Mouse (Mus musculus): Measurements from ENCODE around the gene Prkcb. TPM values are rescaled to one million over a fixed set of nuclear protein-coding genes. Genes with fewer than 3 reads are reported as not detected.

Prkcb gene
- polyA plus RNA-seq, 1 experiment: 1.0 TPM

DNA sequence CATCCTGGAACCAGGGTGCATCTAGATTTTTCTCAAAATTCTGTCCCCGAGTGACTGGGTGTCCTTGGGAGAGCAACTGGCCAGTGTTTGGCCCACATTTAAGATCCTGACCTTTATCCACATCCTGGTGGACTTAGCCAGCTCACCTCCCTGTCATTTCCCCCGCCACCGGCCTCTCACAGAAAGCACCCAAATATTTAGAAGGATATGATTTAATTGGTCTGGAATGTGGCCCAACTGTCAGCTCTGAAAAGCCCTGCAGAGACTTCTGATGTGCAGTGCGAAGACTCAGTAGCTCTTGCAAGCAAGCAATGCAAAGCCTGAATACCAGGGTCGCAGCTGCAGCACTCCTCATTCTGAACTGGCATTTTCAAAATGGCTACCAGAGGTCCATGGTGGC is 274.0 kb downstream of the Prkcb start:
- no peak overlapping the region for H3K27ac ChIP-seq (ENCODE audit: insufficient read depth, low read length)
- peaks cover 8% of the 10 kb centered on the region; the same call in 1 of the 2 replicates for H3K4me1 ChIP-seq (ENCODE audit: control insufficient read depth, insufficient read depth, low read length)
- TF ChIP-seq CTCF (IDR thresholded peaks at IDR 0.05; ENCODE audit: borderline replicate concordance, insufficient read depth, low read length): no peak
- no peak for TF ChIP-seq POLR2A (IDR thresholded peaks at IDR 0.05; ENCODE audit: low read depth, low read length)
- H3K4me3 ChIP-seq (ENCODE audit: insufficient read depth, low read length): no peak overlapping the region

DNA sequence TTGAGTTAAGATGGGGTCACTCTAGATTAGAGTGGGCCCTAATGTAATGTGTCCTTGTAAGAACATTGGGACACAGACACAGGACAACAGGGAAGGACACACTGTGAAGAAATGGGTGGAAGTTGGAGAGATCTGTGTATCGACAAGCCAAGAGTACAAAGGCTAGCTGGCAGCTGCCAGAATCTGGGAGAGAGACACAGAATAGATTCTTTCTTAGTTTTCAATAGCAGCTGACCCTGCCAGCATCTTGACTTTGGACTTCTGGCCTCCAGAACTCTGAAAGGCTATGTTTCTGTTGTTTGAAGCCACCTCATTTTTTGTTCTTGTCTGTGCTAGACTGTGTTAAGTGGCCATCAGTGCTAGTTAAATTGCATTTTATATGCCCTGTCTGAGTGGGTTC is 276.8 kb downstream of the Prkcb start:
- Histone ChIP-seq H3K4me3 (ENCODE audit: insufficient read depth, low read length) (no peak overlapping the region), H3K27ac (ENCODE audit: insufficient read depth, low read length) (no peak overlapping the region), H3K4me1 (ENCODE audit: control insufficient read depth, insufficient read depth, low read length) (peaks cover 2% of the 10 kb centered on the region; the same call in 1 of the 2 replicates)
- TF ChIP-seq CTCF (IDR thresholded peaks at IDR 0.05; ENCODE audit: borderline replicate concordance, insufficient read depth, low read length) (no peak), POLR2A (IDR thresholded peaks at IDR 0.05; ENCODE audit: low read depth, low read length) (no peak)

GRCm38 (mm10) chr7:122566011-122566410 is 277.5 kb downstream of the Prkcb start:
- Histone ChIP-seq H3K4me3 (ENCODE audit: insufficient read depth, low read length) (no peak overlapping the region), H3K4me1 (ENCODE audit: control insufficient read depth, insufficient read depth, low read length) (peaks cover 2% of the 10 kb centered on the region; the same call in 1 of the 2 replicates), H3K27ac (ENCODE audit: insufficient read depth, low read length) (no peak overlapping the region)
- TF ChIP-seq POLR2A (IDR thresholded peaks at IDR 0.05; ENCODE audit: low read depth, low read length): no peak
- TF ChIP-seq CTCF (IDR thresholded peaks at IDR 0.05; ENCODE audit: borderline replicate concordance, insufficient read depth, low read length): no peak

GRCm38 (mm10) chr7:122568787-122569186 is 280.2 kb downstream of the Prkcb start:
- Histone ChIP-seq H3K4me3 (ENCODE audit: insufficient read depth, low read length) (no peak overlapping the region), H3K27ac (ENCODE audit: insufficient read depth, low read length) (no peak overlapping the region), H3K4me1 (ENCODE audit: control insufficient read depth, insufficient read depth, low read length) (peaks cover 5% of the 10 kb centered on the region)
- TF ChIP-seq CTCF (IDR thresholded peaks at IDR 0.05; ENCODE audit: borderline replicate concordance, insufficient read depth, low read length): no peak
- no peak for TF ChIP-seq POLR2A (IDR thresholded peaks at IDR 0.05; ENCODE audit: low read depth, low read length)

DNA sequence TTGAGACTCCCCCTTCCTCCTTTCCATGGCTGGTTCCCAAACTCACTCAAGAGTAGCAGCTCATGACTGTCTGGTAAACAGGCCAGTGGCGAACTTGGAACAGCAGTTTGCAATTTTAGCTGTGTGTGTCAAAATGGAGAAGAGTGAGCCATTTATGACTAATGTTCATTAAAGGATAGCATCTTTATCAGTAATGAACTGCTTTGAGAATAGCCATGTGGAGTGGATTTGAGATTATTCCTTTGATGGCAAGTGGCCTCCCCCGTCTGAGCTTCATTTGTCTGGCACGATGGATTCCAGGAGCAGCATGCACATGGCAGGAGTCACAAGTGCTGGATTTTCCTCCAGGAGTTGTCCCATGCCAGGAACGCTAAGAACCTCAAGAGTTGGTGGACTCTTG is 281.9 kb downstream of the Prkcb start:
- H3K4me1 ChIP-seq (ENCODE audit: control insufficient read depth, insufficient read depth, low read length): peaks cover 5% of the 10 kb centered on the region
- no peak for TF ChIP-seq POLR2A (IDR thresholded peaks at IDR 0.05; ENCODE audit: low read depth, low read length)
- TF ChIP-seq CTCF (IDR thresholded peaks at IDR 0.05; ENCODE audit: borderline replicate concordance, insufficient read depth, low read length): no peak

DNA sequence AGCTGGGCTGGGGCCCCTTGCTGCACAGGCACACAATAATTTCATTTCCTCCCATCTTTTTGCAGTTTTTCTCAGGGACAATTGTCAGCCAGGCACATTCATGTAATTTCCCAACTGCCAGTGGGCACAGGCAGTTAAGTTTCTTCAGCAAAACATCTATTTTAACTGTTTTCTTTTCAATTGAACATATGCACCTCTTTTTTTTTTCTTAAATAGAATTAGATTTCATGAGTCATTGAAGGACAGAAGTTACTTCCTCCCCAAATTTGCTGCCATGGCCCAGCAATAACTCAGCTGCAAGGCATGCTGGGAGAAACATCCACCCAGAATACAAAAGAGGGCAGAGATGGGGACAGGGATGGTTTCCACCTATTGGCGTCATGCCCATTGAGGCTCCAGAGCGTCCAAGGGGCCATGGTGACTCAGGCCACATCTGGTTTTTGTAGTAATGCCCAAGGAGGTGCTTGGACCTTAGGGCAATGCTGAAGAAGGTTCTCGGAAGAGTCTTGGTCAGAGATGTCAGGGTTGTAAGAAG is 284.6 kb downstream of the Prkcb start:
- TF ChIP-seq CTCF (IDR thresholded peaks at IDR 0.05; ENCODE audit: borderline replicate concordance, insufficient read depth, low read length) (no peak), POLR2A (IDR thresholded peaks at IDR 0.05; ENCODE audit: low read depth, low read length) (no peak)
- Histone ChIP-seq H3K27ac (ENCODE audit: insufficient read depth, low read length) (no peak overlapping the region), H3K4me3 (ENCODE audit: insufficient read depth, low read length) (no peak overlapping the region), H3K4me1 (ENCODE audit: control insufficient read depth, insufficient read depth, low read length) (peaks cover 3% of the 10 kb centered on the region)

More for the DNA sequence above, 281.9 kb downstream of the Prkcb start:
- no peak overlapping the region for H3K4me3 ChIP-seq (ENCODE audit: insufficient read depth, low read length)
- H3K27ac ChIP-seq (ENCODE audit: insufficient read depth, low read length): no peak overlapping the region

GRCm38 (mm10) chr7:122574418-122574817 is 285.9 kb downstream of the Prkcb start:
- H3K4me1 ChIP-seq (ENCODE audit: control insufficient read depth, insufficient read depth, low read length): peaks cover 3% of the 10 kb centered on the region
- H3K27ac ChIP-seq (ENCODE audit: insufficient read depth, low read length): no peak overlapping the region
- H3K4me3 ChIP-seq (ENCODE audit: insufficient read depth, low read length): no peak overlapping the region
- TF ChIP-seq POLR2A (IDR thresholded peaks at IDR 0.05; ENCODE audit: low read depth, low read length) (no peak), CTCF (IDR thresholded peaks at IDR 0.05; ENCODE audit: borderline replicate concordance, insufficient read depth, low read length) (no peak)

- Histone ChIP-seq H3K4me1 (ENCODE audit: control insufficient read depth, insufficient read depth, low read length) (peaks cover 3% of the 10 kb centered on the region), H3K27ac (ENCODE audit: insufficient read depth, low read length) (no peak overlapping the region), H3K4me3 (ENCODE audit: insufficient read depth, low read length) (no peak overlapping the region)
- no peak for TF ChIP-seq CTCF (IDR thresholded peaks at IDR 0.05; ENCODE audit: borderline replicate concordance, insufficient read depth, low read length)
- no peak for TF ChIP-seq POLR2A (IDR thresholded peaks at IDR 0.05; ENCODE audit: low read depth, low read length)
Measured at GRCm38 (mm10) chr7:122575056-122575455, 286.5 kb downstream of the Prkcb start.

GRCm38 (mm10) chr7:122575506-122575905 is 287.0 kb downstream of the Prkcb start:
- no peak overlapping the region for H3K4me3 ChIP-seq (ENCODE audit: insufficient read depth, low read length)
- TF ChIP-seq CTCF (IDR thresholded peaks at IDR 0.05; ENCODE audit: borderline replicate concordance, insufficient read depth, low read length) (no peak), POLR2A (IDR thresholded peaks at IDR 0.05; ENCODE audit: low read depth, low read length) (no peak)
- H3K27ac ChIP-seq (ENCODE audit: insufficient read depth, low read length): no peak overlapping the region

DNA sequence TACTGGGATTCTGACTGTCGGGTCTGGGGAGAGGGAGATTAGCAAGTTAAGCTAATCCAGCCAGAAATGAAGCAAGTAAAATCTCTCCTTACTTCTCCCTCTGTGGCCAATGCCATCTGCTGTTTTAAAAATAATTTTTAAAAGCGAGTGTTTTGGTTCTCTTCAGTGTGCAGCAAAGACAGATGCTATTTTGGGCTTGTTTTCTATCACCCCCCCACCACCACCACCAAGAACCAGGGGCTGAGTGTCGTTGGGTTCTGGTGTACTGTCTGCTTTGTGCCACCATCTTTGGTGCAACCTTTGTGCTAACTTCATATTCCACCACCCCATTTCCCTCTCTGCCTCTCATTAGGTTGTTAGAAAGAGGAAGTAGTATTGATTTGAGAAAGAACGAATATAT is 289.0 kb downstream of the Prkcb start:
- H3K4me3 ChIP-seq (ENCODE audit: insufficient read depth, low read length): no peak overlapping the region
- peaks cover 3% of the 10 kb centered on the region for H3K4me1 ChIP-seq (ENCODE audit: control insufficient read depth, insufficient read depth, low read length)
- no peak overlapping the region for H3K27ac ChIP-seq (ENCODE audit: insufficient read depth, low read length)
- TF ChIP-seq CTCF (IDR thresholded peaks at IDR 0.05; ENCODE audit: borderline replicate concordance, insufficient read depth, low read length) (no peak), POLR2A (IDR thresholded peaks at IDR 0.05; ENCODE audit: low read depth, low read length) (no peak)

More at GRCm38 (mm10) chr7:122575506-122575905, 287.0 kb downstream of the Prkcb start:
- peaks cover 3% of the 10 kb centered on the region for H3K4me1 ChIP-seq (ENCODE audit: control insufficient read depth, insufficient read depth, low read length)

Measured in embryonic fibroblast, embryonic 13.5 days (primary cell).